Mouse (Mus musculus) gastrocnemius, adult 18-20 months (tissue): ENCODE measurements around the gene Rfx2. TPM values are rescaled to one million over a fixed set of nuclear protein-coding genes. Genes with fewer than 3 reads are reported as not detected.

ENCODE experiments used
- DNase-seq: peaks from one replicate; pipeline ENCODE4 v3.0.0; 2021; ENCODE audit warnings: low spot score
- total RNA-seq, 2 experiments: library from RNA; stranded (reverse); gene quantifications; 2 replicates each; pipeline ENCODE4 v1.2.3; 2021

The Rfx2 gene
- total RNA-seq, 2 experiments from 2014 or later = 2.1 to 3.1 TPM

DNA sequence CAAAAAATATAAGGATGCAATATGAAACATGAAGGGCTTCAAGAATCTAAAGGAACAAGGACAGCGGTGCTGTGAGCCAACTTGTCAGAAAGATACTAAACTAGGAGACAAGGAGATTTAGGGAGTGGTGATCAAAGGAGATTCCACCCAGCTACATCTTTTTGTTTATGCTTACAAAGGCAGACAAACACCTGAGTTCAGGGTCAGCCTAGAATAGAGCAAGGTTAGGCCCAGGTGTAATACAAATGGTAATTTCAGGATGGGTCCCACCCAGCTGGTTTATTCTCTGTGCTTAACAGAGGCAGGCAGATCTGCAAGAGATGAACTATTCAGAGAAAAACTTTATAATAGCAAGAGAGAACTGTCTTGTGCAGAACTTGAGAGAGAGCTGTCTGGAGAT is 2.6 kb upstream of the Rfx2 start:
- no peak for DNase-seq

- no peak for DNase-seq
Observed at GRCm38 (mm10) chr17:56832918-56833317, 2.1 kb upstream of the Rfx2 start.

GRCm38 (mm10) chr17:56831111-56831816 is 451 bp upstream of the Rfx2 start:
- peak; percentile 99 for DNase-seq

DNA sequence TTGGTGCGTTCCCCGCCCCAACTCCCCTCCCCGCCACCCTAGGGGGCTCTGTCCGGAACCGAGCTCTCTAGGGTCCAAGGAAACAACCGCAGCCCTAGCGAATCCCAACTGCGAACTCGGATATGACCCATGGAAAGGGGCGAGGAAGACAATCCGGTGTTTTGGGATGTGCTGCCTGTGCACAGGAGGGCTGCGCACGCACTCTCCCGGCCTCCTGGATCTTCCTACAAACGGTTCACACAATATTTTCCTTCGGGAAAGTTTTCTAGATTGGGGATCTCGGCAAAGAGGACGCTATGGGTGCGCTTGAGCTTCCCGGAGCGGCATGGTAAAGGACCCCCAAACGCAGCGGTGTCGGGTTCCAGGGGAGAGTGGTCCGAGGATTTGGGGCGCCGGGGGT is 1.0 kb downstream of the Rfx2 start:
- no peak for DNase-seq

DNA sequence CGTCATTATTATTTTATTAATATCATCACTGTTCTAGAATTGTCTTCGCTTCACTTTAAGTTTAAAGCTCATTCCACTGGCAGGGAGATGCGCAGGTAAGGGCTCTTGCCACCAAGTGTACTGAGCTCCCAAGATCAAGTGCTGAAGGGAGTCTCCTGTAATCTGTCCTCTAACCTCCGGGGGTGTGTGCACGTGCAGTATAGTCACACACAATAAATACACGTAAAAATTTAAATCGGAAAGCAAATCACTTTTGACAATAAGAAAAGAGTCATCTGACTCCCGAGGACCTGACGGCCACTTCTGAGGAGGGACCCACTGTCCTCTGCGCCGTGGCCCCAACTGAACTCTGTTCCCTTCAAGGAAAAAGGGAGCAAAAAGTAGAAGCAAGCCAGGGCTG is 1.6 kb downstream of the Rfx2 start:
- DNase-seq = no peak

GRCm38 (mm10) chr17:56826718-56827117 is 4.1 kb downstream of the Rfx2 start:
- DNase-seq = no peak

GRCm38 (mm10) chr17:56823352-56823751 is 7.5 kb downstream of the Rfx2 start:
- no peak for DNase-seq

GRCm38 (mm10) chr17:56822380-56822779 is 8.4 kb downstream of the Rfx2 start:
- DNase-seq = no peak

- no peak for DNase-seq
Observed at GRCm38 (mm10) chr17:56819694-56820111, 11.1 kb downstream of the Rfx2 start.

- no peak for DNase-seq
Observed at GRCm38 (mm10) chr17:56819032-56819545, 11.7 kb downstream of the Rfx2 start.

DNA sequence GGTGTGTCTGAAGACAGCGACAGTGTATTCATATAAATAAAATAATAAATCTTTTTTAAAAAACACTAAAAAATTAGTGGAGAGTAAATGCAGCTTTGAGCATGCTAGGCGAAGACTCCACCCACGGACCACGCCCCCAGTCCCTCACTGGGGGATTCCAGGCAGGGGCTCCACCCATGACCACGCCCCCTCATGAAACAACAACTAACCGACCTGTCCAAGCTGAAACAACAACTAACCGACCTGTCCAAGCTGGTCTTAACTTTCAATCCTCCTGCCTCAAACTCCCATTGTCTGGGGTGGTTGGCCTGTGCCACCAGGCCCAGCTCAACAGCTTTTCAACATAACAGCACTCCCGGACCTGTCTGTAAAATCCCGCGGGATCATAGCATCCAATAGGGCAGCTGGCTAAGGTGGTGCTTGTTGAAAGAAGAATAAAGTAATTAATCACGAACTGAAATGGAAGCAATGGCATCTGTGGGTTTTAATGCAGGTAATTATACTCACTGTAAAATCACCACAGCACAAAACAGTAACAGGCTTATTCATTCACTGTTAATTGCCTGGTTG is 12.7 kb downstream of the Rfx2 start:
- peak; percentile 27 for DNase-seq

DNA sequence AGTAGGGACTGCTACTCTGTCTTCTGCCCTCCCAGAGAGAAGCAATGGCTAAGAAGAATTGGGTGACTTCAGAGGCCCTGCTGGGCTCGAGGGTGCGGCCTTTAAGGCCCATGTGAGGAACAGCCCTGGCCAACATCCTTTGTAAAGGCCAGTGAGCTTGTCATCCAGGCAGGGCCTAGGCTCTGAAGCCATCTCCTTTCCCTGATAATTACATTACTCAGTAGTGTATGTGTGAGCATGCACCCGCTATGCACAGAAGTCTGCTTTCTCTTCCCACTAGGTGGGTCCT is 15.8 kb downstream of the Rfx2 start:
- DNase-seq = no peak

- DNase-seq = peak; percentile 86
Observed at GRCm38 (mm10) chr17:56814316-56815056, 16.3 kb downstream of the Rfx2 start.

DNA sequence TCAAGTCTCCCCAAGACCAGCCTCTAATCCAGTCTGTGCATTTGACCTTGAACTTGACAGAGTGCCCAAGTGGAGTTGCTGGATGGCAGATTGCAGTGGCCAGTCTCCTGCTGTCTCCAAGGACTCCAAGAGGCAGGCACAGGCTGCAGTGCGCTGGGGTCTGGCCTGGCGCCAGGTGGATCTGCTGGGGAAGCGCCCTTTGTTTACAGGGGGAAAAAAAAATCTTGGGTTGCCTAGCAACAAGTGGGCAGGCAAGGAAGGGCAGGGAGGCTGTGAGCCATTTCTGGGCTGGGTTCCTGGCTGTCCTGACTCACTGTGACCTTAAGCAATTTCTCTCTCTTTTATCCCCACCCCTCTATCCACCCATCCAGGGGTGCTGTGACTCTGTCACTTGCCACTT is 20.6 kb downstream of the Rfx2 start:
- peak; percentile 86 for DNase-seq

DNA sequence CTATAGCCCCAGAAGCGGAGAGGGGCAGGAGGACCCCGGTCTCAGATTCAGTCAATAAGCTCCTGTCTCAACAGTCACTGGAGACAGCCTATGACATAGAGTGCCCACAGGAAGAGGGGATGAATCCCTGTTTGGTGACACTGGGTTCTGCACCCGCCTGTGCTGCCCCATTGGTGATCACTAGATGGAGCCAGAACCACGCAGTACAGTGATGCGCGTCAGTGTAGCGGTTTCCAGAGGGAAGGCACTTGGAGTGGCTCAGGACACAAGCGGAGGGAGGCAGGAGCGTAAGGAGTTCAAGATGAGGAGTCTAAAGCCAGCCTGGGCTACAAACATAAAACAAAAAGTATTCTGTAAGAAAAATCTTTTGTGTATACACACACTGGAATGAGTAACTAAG is 22.3 kb downstream of the Rfx2 start:
- peak; percentile 80 for DNase-seq

DNA sequence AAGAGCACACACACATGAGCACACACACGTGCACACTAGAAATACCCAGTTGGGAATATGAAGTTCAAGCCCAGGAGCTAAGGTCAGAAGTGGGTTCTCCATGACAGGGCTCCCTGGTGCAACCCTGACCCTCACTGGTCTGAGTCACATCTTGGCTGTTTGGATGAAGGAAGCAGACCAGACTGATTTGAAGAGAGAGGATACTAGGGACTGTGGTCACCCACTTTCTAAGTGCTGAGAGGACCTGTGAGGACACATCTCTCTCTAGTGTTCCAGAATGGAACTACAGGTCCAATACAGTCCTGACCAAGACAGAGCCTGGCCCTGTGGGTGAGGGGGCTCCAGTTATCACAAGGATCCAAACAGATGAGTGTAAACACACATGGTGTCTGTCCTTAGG is 25.0 kb downstream of the Rfx2 start:
- DNase-seq = no peak

- no peak for DNase-seq
Observed at GRCm38 (mm10) chr17:56804952-56805351, 25.9 kb downstream of the Rfx2 start.

- DNase-seq = no peak
Observed at GRCm38 (mm10) chr17:56802065-56802464, 28.7 kb downstream of the Rfx2 start.

DNA sequence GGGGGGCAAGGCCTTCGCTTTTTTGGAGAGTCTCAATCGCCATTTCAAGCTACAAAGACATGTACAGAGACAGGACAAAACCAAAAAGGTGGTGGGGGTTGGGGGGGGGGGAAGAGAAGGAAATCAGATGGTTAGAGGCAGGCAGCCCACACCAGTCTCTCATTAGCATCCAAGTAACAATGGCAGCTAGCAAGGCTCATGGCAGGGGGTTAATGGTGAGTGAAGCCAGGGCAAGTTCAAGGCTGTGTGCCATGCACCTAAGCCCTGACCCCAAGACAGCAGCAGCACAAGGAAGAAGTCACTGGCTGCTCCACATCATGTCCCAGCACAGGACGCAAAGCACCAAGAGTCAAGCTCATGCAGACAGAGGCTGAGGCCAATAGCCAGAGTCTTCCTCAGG is 31.5 kb downstream of the Rfx2 start:
- DNase-seq = no peak

DNA sequence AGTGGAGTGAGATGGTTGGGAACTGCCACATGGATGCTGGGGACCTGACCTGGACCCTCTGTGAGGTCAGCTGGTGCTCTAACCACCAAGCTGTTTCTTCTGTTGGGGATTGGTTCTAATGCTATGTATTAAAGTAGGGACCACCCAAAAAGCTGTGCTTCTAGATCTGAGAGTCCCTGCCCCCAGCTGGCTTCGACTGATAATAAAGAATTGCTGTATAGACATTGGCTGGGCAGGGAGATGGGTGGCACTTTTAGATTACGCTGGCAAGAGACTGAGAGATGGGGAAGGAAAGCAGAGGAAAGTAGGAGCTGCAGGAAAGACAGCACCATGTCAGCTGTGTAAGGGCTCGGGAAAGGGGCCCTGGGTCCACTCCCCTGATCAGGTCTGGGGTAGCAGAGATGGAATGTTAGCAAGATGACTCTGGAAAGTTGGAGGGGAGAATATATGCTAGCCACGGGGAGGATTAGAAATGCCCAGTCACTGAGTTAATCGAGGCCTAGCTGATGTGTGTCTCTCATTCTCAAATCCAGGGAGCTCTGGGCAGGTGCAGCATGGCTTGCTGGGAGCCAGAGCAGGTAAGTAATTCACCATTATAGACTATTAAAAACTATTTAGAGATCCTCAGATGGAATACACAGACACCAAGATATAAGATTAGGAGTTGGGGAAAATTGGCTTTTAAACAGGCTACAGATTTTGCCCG is 37.0 kb downstream of the Rfx2 start:
- no peak for DNase-seq

GRCm38 (mm10) chr17:56792588-56792987 is 38.2 kb downstream of the Rfx2 start:
- DNase-seq = no peak

DNA sequence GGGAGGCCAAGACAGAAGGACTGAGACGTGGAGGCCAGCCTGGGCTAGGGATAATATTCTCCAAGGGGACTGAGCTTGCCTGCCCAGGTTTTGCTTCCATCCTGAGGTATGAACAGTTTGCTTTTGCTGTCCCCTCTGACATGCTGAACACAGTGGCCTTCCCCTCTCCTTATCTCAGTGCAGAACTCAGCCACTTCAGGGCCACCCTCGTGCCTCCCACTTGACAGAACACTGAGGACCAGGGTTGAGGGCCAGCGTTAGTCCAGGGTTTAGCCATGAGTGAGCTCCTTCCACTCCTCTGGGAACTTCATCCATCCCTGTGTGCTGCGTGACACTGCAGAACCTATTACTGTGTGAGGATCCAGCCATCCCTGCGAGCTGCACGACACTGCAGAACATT is 41.5 kb downstream of the Rfx2 start:
- DNase-seq = no peak
